Mouse (Mus musculus): Measurements from ENCODE around the gene Plekha8. TPM values are rescaled to one million over a fixed set of nuclear protein-coding genes. Genes with fewer than 3 reads are reported as not detected.

The Plekha8 gene
- polyA plus RNA-seq, 1 experiment: 1.2 TPM

- 86% methylated on average over 1 of the region's 1 CpGs for WGBS
These were observed 97.3 kb downstream of the Plekha8 start for GRCm38 (mm10) chr6:54692201-54692600.

GRCm38 (mm10) chr6:54693286-54693685, 98.4 kb downstream of the Plekha8 start:
- Histone ChIP-seq H3K27me3 (ENCODE audit: control insufficient read depth, insufficient read depth, low read length) (no peaks in the 10 kb centered on the region), H3K4me1 (ENCODE audit: control insufficient read depth, insufficient read depth, insufficient read length) (no peaks in the 10 kb centered on the region), H3K27ac (ENCODE audit: insufficient read depth, low read length) (no peak overlapping the region), H3K36me3 (ENCODE audit: control insufficient read depth, insufficient read depth, low read length) (no peaks in the 10 kb centered on the region), H3K4me3 (ENCODE audit: extremely low read depth, insufficient read depth, insufficient read length) (no peak overlapping the region)
- WGBS: 92% methylated on average over 6 of the region's 6 CpGs
- DNase-seq (ENCODE audit: low read depth in 1 of 2, low spot score in 2 of 2): no peak
- TF ChIP-seq POLR2A (IDR thresholded peaks at IDR 0.05; ENCODE audit: low read depth, low read length) (no peak), CTCF (IDR thresholded peaks at IDR 0.05; ENCODE audit: extremely low read depth, insufficient read depth, insufficient read length, insufficient replicate concordance) (no peak)

More at GRCm38 (mm10) chr6:54692201-54692600, 97.3 kb downstream of the Plekha8 start:
- Histone ChIP-seq H3K36me3 (ENCODE audit: control insufficient read depth, insufficient read depth, low read length) (no peaks in the 10 kb centered on the region), H3K4me1 (ENCODE audit: control insufficient read depth, insufficient read depth, insufficient read length) (no peaks in the 10 kb centered on the region), H3K4me3 (ENCODE audit: extremely low read depth, insufficient read depth, insufficient read length) (no peak overlapping the region), H3K27me3 (ENCODE audit: control insufficient read depth, insufficient read depth, low read length) (no peaks in the 10 kb centered on the region), H3K27ac (ENCODE audit: insufficient read depth, low read length) (no peak overlapping the region)
- TF ChIP-seq POLR2A (IDR thresholded peaks at IDR 0.05; ENCODE audit: low read depth, low read length): no peak
- TF ChIP-seq CTCF (IDR thresholded peaks at IDR 0.05; ENCODE audit: extremely low read depth, insufficient read depth, insufficient read length, insufficient replicate concordance): no peak
- no peak for DNase-seq (ENCODE audit: low read depth in 1 of 2, low spot score in 2 of 2)

Other genes starting within 250 kb of the Plekha8 start
- 0.20 and 0.25 TPM in 2 replicates for gene Wipf3, start 165.5 kb upstream of the Plekha8 start, polyA plus RNA-seq (2012; rRNA removed)
- gene Scrn1, start 28.6 kb upstream of the Plekha8 start, polyA plus RNA-seq (2012; rRNA removed): 0.54 and 0.75 TPM in 2 replicates
- 0.69 and 0.73 TPM in 2 replicates for gene Fkbp14, start 2.2 kb downstream of the Plekha8 start, polyA plus RNA-seq (2012; rRNA removed)
- 5.1 and 5.9 TPM in 2 replicates for gene Mturn, start 86.5 kb downstream of the Plekha8 start, polyA plus RNA-seq (2012; rRNA removed)
- 10.8 and 12.2 TPM in 2 replicates for gene Znrf2, start 221.8 kb downstream of the Plekha8 start, polyA plus RNA-seq (2012; rRNA removed)

All from spleen, adult 2 months (tissue).